Mouse (Mus musculus) ovary, postnatal 14 days (tissue): ENCODE measurements at regions not wholly inside any gene's neighbourhood (a gene's known extent, or its start where the extent isn't known, plus 50 kb on each side); places are given as distances from the start of the nearest gene placed in this dataset.
"Not testable (repeated sequence)": the region's sequence is repeated elsewhere in the genome, so short reads cannot be mapped to it uniquely, and the experiment has no call there.

ENCODE experiments used
- DNase-seq: peaks from one replicate; pipeline ENCODE4 v3.0.0; 2022; ENCODE audit warnings: low spot score

- DNase-seq: no peak
Measured at GRCm38 (mm10) chr3:69669541-69669940, 52.2 kb upstream of the Nmd3 start.

GRCm38 (mm10) chr3:69667820-69668219, 54.0 kb upstream of the Nmd3 start:
- DNase-seq: no peak

DNA sequence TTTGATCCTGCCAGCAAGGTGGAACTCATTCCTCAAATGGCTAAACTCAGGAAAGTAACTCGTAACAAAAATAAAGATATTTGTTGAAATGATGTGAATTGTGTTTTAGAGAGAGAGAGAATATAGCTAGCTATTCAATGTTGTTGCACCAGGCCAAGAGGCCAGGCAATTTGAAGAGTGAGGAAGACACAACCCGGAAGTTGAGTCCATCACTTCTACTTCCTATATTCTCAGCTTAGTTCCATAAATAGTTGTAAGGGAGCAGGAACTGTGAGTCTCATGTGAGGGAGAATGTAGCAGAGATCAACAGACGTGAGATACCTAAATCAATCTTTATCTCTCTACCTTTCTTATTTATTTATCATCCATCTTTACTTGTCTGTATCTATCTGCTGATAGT, 54.4 kb upstream of the Nmd3 start:
- no peak for DNase-seq

DNA sequence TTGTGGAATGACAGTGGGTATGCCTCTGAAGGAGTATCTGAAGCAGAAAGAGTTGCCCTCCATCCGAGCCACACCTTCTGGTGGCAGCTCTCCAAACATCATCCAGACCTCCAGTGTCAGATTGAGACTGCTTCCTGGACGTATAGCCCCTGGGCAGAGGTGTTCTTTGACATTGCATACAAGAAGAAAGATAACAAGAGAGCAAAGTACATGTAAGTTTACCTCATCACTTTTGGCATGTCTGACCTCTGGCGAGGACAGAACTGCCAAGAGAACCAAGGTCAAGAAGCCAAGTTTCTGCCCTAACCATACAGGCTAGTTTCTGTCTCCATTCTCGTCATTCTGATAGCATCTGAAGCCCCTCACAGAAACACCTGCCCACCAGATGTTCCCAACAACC, 57.5 kb upstream of the Nmd3 start:
- DNase-seq: no peak

- DNase-seq: no peak
Measured at GRCm38 (mm10) chr3:69658185-69658584, 59.4 kb upstream of the B3galnt1 start.

GRCm38 (mm10) chr3:69657570-69657969, 58.8 kb upstream of the B3galnt1 start:
- DNase-seq: no peak

- DNase-seq: not testable (repeated sequence)
Measured at GRCm38 (mm10) chr3:69655651-69656050, 56.9 kb upstream of the B3galnt1 start.

DNA sequence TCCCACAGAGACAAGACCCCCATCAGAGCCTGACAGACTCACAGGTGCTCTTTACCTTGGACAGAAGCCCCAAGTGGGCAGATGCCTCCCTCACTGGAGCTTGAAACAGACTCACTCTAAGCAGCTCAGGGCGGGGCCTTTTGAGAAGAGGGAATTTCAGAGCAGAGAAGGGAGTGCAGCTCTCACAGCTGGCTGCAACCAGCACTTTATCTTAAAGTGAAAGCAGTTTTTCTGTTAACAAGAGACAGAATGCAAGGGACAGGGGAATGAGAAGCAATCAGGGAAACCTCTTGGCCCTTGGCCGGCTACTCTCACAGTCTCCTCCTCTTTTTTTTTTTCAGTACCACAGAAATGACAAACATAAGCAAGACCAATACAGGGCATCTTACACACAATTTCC, 56.2 kb upstream of the B3galnt1 start:
- peak; percentile 32 for DNase-seq

DNA sequence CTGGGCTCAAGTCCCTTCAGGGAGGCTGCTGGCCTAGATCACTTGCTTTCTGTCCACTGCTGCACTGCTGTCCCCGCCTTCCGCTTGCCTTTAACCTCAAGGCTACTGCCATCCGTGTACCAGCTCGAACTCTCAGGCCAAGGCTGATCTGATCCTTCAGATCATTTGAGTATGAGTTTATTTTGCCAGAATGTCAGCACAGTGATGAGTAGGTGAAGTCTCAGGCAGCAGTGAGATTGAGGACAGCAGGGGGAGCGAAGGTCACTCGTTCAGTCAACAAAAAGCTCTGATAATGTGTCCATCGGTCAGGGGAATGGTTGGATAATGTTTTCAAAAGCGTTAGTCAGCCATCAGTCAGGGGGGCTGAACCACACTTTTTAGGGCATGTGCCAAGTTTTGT, 54.6 kb upstream of the B3galnt1 start:
- not testable (repeated sequence) for DNase-seq

DNA sequence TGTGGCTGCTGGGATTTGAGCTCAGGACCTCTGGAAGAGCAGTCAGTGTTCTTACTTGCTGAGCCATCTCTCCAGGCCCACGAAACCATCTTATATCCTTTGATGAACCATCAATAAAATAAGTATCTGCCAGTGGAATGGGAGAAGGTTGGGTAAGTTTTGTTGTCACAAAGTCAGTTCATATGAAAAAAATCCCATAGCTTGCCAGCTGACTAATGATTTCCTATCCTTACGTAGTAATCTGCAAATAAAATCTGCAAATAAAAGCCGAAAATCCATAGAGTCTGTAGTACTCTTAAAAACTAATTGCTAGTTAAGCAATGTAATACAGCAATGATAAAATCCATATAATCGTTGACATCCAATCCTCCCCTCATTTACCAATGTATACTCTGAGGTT, 50.8 kb upstream of the B3galnt1 start:
- DNase-seq: no peak
